Mouse (Mus musculus): ENCODE results near the gene Clptm1l. TPM values are rescaled to one million over a fixed set of nuclear protein-coding genes. Genes with fewer than 3 reads are reported as not detected.

The Clptm1l gene
- 79.5 and 95.2 TPM in 2 replicates for polyA plus RNA-seq (2012; ENCODE audit: insufficient read depth, insufficient read length, missing spikeins)

DNA sequence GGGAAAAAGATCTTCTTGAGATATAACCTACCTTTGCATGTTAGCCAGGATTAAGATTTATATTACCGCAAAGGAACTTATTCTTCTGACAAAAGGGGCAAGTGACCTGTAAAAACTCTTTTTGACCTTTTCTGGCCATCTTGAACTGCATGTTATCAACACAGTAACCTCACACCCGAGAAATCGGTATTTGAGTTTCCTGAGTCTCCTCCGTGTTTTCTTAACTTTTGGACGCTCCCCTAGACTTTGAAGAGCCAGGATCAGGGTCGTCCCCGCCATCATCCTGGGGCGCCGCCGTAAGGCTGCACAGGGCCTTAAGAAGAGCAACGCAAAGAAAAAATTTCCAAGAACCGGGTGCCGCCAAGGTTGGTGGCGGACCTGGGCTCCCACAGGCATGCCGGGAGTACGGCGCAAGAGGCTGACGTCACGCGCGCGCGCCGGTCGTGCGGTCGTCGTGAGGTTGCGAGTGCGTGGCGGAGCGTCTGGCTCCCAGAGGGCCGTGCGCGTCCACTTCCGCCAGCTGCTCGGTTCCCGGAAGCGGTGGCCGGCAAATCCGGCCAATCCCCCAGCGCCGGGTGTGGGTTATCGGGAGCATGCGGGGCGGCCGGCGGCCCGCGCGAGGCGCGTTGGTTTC is at the start of gene Clptm1l:
Clptm1l (plus strand) TSS at position 485 of the 634 bp plus-strand sequence.
- Histone ChIP-seq H3K4me1 (ENCODE audit: control insufficient read depth, insufficient read depth, insufficient read length, low read length) (peaks cover 8% of the 10 kb centered on the region), H3K4me3 (ENCODE audit: insufficient read depth, low read depth, low read length) (peak within 1 kb of the TSS; percentile 99), H3K27ac (replicated peaks; ENCODE audit: low read depth, low read length) (peak within 1 kb of the TSS; percentile 91)

DNA sequence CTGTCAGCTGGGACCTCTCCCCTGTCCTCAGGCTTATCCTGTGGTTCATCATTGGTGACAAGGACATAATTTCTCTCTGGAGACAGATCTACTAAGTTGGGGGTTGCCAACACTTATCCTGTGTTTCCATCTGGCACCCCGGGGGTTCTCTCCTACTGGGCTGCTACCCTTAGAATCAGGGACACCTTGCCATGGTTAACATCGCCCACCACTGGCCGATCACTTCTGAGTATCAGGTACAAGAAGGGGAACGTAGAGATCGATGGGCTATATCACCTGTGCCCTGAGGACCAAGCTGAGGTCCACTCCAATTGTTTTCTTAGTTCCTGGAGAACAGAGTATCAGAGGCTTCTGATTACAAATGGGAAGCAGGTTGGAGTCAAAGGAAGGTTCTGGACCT is 39.6 kb upstream of the Clptm1l start:
- H3K27ac ChIP-seq (replicated peaks; ENCODE audit: low read depth, low read length): no peak overlapping the region
- H3K4me1 ChIP-seq (ENCODE audit: control insufficient read depth, insufficient read depth, insufficient read length, low read length): no peaks in the 10 kb centered on the region
- H3K4me3 ChIP-seq (ENCODE audit: insufficient read depth, low read depth, low read length): no peak overlapping the region

DNA sequence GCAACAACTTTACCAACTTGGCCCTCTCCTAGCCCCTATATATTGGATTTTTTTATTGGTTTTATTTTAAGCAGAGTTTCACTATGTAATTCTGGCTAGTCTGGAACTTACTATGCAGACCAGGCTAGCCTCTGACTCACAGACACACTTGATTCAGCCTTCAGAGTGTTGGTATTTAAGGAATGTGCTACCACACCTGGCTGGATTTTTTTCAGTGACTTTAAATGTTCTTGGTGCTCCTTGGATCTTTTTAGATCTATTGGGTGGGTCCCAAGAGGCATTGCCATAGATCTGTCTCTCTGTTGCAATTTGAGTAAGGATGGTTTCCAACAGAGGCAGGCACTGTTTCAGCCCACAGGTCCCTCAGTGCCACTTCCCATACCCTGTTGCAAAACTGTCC is 28.8 kb upstream of the Clptm1l start:
- no peak overlapping the region for H3K27ac ChIP-seq (replicated peaks; ENCODE audit: low read depth, low read length)
- no peaks in the 10 kb centered on the region for H3K4me1 ChIP-seq (ENCODE audit: control insufficient read depth, insufficient read depth, insufficient read length, low read length)
- no peak overlapping the region for H3K4me3 ChIP-seq (ENCODE audit: insufficient read depth, low read depth, low read length)

DNA sequence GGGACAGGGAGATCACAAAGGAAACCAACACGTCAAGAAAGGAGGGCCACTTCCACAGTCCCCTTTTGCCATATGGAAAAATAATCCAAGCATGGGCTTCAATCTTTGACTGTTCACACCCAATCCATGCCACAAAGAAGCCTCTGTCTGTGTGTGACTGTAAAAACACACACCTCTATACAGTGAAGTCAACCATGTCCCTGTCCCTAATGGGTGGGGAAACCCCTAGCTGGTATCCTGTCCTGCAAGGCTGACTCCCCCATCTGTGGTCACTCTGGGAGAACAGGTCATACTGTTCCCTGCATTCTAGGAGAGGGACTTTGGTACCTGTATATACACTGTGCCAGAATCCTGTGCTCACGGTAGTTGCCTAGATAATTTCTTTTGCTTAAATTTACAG is 26.5 kb upstream of the Clptm1l start:
- no peak overlapping the region for H3K27ac ChIP-seq (replicated peaks; ENCODE audit: low read depth, low read length)
- H3K4me1 ChIP-seq (ENCODE audit: control insufficient read depth, insufficient read depth, insufficient read length, low read length): no peaks in the 10 kb centered on the region
- H3K4me3 ChIP-seq (ENCODE audit: insufficient read depth, low read depth, low read length): no peak overlapping the region

DNA sequence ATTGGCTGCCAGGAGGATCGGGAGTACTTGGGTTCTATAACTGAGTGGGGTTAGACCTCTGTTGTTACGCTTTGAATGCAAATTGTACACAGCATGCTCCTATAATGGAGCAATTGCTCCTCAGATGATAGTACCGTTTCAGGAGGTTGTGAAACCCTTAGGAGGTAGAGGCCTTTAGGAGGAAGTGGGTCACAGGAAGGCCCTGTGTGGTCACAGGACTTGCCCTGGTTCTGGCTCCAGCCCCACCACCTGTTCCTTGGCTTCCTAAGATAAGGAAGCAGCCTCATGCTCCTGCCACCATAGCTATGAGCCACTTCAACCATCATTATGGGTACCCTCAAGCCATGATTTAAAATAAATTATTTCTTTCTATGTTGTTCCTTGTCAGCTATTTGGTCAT is 12.3 kb upstream of the Clptm1l start:
- Histone ChIP-seq H3K27ac (replicated peaks; ENCODE audit: low read depth, low read length) (no peak overlapping the region), H3K4me3 (ENCODE audit: insufficient read depth, low read depth, low read length) (no peak overlapping the region), H3K4me1 (ENCODE audit: control insufficient read depth, insufficient read depth, insufficient read length, low read length) (no peaks in the 10 kb centered on the region)

DNA sequence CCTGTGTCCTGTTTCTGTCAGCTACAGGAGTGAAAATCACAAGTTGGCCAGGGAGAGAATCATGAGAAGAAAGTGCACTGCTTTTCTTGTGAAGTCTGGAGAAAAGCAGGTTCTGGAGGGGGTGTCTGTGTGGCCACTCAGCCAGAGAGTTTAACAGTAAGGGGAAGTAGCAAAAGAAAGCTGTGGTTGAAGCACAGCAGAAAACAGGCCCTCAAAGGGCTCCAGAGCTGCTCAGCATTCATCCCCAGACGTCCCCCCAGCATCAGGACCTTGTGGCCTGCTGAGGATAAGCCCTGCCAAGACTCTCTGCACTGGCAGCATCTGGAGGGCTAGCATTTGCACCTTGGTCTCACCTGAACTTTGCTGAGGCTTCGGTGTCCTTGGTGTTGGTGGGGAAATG is 11.3 kb upstream of the Clptm1l start:
- Histone ChIP-seq H3K4me1 (ENCODE audit: control insufficient read depth, insufficient read depth, insufficient read length, low read length) (no peaks in the 10 kb centered on the region), H3K4me3 (ENCODE audit: insufficient read depth, low read depth, low read length) (no peak overlapping the region), H3K27ac (replicated peaks; ENCODE audit: low read depth, low read length) (no peak overlapping the region)

DNA sequence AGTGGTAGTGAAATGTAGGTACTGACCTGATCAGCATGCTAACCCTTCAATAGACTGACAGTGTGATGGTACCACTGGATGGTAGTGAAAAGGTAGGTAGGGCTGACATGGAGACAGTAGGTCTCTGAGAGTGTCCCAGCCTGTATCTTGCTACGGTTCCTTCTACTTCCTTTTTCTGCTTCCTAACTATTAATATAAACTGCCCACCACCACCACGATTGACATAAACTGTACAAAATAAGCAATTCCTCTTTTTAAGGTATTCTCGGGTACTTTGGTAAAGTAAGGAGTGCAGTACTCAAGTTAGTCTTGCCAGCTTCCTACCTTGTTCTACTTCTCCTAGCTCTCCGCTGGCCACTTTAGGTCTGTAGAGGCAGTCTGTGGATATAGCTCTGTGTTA is 7.5 kb upstream of the Clptm1l start:
- no peak overlapping the region for H3K27ac ChIP-seq (replicated peaks; ENCODE audit: low read depth, low read length)
- H3K4me3 ChIP-seq (ENCODE audit: insufficient read depth, low read depth, low read length): no peak overlapping the region
- H3K4me1 ChIP-seq (ENCODE audit: control insufficient read depth, insufficient read depth, insufficient read length, low read length): no peaks in the 10 kb centered on the region

DNA sequence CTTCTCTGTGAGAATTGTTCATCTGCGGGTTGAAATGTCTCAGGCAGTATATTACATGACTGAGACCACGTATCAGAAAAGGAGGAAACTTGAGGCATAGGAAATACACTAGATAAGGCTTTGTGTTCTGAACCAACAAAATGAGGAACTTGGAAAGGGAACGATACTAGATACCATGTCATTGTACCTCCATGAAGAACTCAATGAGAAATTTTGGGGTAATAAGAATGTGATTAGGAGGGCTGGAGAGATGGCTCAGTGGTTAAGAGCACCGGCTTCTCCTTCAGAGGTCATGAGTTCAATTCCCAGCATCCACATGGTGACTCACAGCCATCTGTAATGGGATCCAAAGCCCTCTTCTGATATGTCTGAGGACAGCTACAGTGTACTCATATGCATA is 3.6 kb upstream of the Clptm1l start:
- Histone ChIP-seq H3K4me1 (ENCODE audit: control insufficient read depth, insufficient read depth, insufficient read length, low read length) (peaks cover 8% of the 10 kb centered on the region), H3K27ac (replicated peaks; ENCODE audit: low read depth, low read length) (no peak overlapping the region), H3K4me3 (ENCODE audit: insufficient read depth, low read depth, low read length) (no peak overlapping the region)

DNA sequence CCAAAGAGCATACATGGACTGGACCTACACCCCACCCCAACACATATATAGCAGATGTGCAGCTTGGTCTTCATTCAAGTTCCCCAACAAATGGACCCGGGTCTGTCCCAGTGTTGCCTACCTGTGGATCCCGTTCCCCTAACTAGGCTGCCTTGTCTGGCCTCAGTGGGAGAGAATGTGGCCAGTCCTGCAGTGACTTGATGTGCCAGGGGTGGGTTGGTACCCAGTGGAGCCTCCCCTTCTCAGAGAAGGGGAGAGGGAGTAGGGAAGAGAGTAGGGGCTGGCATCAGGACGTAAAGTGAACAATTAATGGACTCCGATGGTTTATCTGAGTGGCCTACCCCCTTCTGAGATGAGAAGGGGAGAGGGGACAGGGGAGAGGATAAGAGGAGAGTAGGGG is 760 bp upstream of the Clptm1l start:
- Histone ChIP-seq H3K4me1 (ENCODE audit: control insufficient read depth, insufficient read depth, insufficient read length, low read length) (peaks cover 8% of the 10 kb centered on the region), H3K27ac (replicated peaks; ENCODE audit: low read depth, low read length) (no peak overlapping the region), H3K4me3 (ENCODE audit: insufficient read depth, low read depth, low read length) (peak overlapping the region; percentile 99)

DNA sequence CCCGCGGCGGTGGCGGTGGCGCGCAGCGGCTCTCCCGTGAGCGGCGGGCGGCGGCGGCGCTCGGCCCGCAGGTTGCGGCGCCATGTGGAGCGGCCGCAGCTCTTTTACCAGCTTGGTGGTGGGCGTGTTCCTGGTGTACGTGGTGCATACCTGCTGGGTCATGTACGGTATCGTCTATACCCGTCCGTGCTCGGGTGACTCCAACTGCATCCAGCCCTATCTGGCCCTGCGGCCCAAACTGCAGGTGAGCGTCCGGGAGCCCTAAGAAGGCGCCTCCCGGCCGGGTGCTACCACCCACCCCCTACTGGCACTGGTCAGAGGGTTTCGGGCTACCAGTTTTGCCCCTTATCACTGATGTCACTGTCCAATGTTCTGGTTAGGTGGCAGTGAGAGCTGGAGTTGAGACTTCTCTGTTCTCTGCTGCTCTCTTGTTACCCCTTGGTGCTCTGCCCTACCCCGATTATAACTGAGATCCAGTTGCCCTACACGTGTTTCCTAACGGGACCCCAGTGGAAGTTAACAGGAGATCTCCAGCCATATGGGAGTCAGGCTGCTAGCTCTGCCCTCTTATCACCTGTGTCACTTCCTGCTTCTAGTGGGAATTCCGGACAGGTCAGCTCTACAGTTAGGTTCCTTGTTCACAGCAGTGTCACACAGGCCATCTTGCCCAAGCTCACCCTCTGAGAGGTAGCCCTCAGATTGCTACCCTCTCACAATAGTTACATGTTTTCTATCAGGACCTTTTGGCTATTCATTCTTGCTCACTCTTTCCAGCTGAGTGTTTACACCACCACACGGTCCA is 551 bp downstream of the Clptm1l start:
- Histone ChIP-seq H3K27ac (replicated peaks; ENCODE audit: low read depth, low read length) (0 out of 2 replicates have a peak overlapping the region, but pooled peaks have one; percentile 21), H3K4me3 (ENCODE audit: insufficient read depth, low read depth, low read length) (peak overlapping the region; percentile 99), H3K4me1 (ENCODE audit: control insufficient read depth, insufficient read depth, insufficient read length, low read length) (peaks cover 8% of the 10 kb centered on the region)

DNA sequence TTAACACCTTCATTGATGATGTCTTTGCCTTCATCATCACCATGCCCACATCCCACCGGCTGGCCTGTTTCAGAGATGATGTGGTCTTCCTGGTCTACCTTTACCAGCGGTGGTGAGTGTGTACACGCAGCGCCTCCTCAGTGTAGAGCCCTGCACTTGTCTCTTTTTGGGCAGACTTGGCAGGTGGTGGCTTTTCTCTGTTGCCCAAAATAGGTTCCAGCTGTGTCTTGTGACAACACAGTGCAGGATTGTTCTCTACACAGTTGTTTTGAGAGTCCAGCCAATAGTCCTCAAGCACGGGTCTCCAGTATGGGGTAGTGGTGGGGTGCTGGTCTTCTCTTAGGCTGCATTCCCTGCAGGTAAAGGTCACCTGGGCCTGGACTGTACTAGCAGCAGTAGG is 14.6 kb downstream of the Clptm1l start:
- H3K4me3 ChIP-seq (ENCODE audit: insufficient read depth, low read depth, low read length): no peak overlapping the region
- no peaks in the 10 kb centered on the region for H3K4me1 ChIP-seq (ENCODE audit: control insufficient read depth, insufficient read depth, insufficient read length, low read length)
- no peak overlapping the region for H3K27ac ChIP-seq (replicated peaks; ENCODE audit: low read depth, low read length)

DNA sequence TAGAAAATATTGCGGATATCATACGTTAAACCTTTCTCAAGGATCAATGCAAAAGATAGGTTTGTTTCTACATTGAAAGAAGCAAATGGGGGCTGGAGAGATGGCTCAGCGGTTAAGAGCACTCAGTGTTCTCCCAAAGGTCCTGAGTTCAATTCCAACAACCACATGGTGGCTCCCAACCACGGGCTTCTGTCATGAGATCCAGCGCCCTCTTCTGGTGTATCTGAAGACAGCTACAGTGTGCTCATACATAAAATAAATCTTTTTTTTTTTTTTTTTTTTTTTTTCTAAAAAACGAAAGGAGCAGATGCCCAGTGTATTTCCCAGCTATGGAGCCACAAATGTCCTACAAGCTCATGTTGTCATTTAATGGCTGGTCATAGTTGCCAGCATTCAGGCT is 16.8 kb downstream of the Clptm1l start:
- Histone ChIP-seq H3K4me3 (ENCODE audit: insufficient read depth, low read depth, low read length) (no peak overlapping the region), H3K27ac (replicated peaks; ENCODE audit: low read depth, low read length) (no peak overlapping the region), H3K4me1 (ENCODE audit: control insufficient read depth, insufficient read depth, insufficient read length, low read length) (no peaks in the 10 kb centered on the region)

DNA sequence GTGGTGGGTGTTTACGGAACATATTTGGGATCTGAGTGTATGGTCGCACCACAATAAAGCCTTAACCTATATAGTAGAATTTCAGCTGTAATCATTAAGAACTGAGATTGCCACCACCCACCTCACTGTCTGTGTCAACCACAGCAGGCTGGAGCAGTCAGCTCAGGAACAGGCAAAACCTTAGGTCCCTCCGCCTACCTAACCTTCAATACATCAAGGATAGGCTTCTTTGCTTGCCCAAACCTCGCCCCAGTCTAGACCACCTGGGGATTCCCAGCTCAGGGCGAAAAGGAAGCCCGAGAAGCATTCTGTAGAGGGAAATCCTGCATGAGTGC is 22.6 kb downstream of the Clptm1l start:
- Histone ChIP-seq H3K4me1 (ENCODE audit: control insufficient read depth, insufficient read depth, insufficient read length, low read length) (peaks cover 5% of the 10 kb centered on the region), H3K4me3 (ENCODE audit: insufficient read depth, low read depth, low read length) (peak overlapping the region; percentile 60; the same call in 1 of the 2 replicates), H3K27ac (replicated peaks; ENCODE audit: low read depth, low read length) (no peak overlapping the region)

DNA sequence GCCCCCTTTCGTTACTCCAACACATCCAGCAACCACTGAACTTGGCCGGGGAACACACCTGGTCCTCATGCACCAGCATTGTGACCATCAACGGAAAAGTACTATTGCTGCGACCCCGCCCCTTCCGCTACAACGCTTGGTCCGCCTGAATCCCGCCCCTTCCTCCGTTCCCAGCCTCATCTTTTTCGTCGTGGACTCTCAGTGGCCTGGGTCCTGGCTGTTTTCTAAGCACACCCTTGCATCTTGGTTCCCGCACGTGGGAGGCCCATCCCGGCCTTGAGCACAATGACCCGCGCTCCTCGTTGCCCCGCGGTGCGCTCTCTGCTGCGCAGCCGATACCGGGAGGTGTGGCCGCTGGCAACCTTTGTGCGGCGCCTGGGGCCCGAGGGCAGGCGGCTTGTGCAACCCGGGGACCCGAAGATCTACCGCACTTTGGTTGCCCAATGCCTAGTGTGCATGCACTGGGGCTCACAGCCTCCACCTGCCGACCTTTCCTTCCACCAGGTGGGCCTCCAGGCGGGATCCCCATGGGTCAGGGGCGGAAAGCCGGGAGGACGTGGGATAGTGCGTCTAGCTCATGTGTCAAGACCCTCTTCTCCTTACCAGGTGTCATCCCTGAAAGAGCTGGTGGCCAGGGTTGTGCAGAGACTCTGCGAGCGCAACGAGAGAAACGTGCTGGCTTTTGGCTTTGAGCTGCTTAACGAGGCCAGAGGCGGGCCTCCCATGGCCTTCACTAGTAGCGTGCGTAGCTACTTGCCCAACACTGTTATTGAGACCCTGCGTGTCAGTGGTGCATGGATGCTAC is 23.1 kb downstream of the Clptm1l start, which contains the start of gene Tert:
Tert (plus strand) TSS at position 167 of the 805 bp plus-strand sequence.
- Histone ChIP-seq H3K4me3 (ENCODE audit: insufficient read depth, low read depth, low read length) (peak within 1 kb of the TSS; percentile 60), H3K4me1 (ENCODE audit: control insufficient read depth, insufficient read depth, insufficient read length, low read length) (peaks cover 5% of the 10 kb centered on the region), H3K27ac (replicated peaks; ENCODE audit: low read depth, low read length) (no peak within 1 kb of the TSS)

DNA sequence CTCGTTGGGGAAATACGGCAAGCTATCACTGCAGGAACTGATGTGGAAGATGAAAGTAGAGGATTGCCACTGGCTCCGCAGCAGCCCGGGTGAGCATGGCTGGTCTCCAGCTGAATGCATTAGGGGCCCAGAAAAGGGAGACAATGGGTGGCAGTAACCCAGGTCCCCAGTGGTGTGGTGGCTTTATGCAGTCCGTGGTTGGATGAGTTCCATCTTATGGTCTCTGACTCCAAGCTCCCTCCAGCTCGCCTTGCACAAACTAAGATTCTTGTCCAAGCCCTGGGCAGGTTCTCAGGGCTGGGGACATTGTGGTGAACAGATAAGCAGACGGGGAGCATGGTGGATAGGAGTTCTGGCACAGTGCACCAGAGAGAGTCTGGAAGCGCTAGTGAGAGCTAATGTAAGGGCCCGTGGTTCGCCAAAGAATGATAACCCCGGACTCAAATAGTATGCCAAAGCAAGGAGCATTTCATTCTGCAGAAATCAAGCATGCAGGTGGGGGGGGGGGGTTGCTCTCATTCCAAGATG is 24.8 kb downstream of the Clptm1l start:
- Histone ChIP-seq H3K27ac (replicated peaks; ENCODE audit: low read depth, low read length) (no peak overlapping the region), H3K4me1 (ENCODE audit: control insufficient read depth, insufficient read depth, insufficient read length, low read length) (peaks cover 5% of the 10 kb centered on the region), H3K4me3 (ENCODE audit: insufficient read depth, low read depth, low read length) (no peak overlapping the region)

All from brown adipose tissue, adult 24 weeks (tissue).